Mouse (Mus musculus): Measurements from ENCODE around the gene Prok1. TPM values are rescaled to one million over a fixed set of nuclear protein-coding genes. Genes with fewer than 3 reads are reported as not detected.

The Prok1 gene
- polyA plus RNA-seq, 1 experiment from 2014 or later: 0.14 TPM

DNA sequence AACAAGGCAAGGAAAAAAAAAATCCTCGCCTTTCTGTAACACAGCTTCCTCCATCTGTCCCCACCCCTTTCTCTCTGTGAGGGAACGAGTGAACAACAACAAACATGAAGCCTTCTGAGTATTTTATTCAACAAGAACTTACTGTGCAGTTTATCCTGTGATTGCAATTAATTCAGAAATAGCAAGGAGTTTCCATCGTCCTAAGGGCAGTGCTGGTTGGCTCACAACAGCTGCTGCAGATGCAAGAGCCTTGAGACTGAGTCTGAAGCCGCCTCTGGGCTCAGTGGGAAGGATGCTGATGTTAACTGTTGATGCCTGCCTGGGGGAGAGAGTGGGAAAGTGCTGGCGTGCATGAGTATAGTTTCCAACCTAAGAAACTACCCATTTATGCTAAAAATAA, 18.4 kb upstream of the Prok1 start:
- no peak overlapping the region for H3K27ac ChIP-seq
- no peaks in the 10 kb centered on the region for H3K27me3 ChIP-seq (replicated peaks)
- H3K36me3 ChIP-seq: no peaks in the 10 kb centered on the region
- WGBS: 65% methylated on average over 5 of the region's 5 CpGs
- H3K9ac ChIP-seq: no peak overlapping the region
- no peak overlapping the region for H3K4me2 ChIP-seq
- H3K4me3 ChIP-seq (replicated peaks): no peak overlapping the region
- H3K9me3 ChIP-seq: no peaks in the 10 kb centered on the region
- ATAC-seq (ENCODE audit: insufficient read depth, low FRiP score, low read depth): no peak
- no peaks in the 10 kb centered on the region for H3K4me1 ChIP-seq

DNA sequence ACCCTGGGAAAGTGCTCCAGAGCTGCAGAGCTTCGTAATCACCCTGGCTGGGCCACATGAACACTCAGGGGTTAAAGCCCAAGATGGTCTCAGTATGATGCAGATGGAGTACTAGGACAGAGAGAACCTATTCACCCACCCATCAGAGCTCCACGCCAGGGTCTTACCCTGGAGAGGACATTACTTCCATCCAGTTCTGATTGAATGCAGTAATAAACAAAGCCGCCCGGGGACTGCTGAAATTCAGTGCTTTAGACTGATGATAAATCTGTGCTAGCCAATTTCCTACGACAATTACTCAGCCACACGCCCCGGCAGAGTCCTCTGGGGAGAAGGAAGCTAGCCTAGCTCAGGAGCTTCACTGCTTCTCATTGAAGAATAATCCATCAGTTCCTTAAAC, 17.2 kb upstream of the Prok1 start:
- Histone ChIP-seq H3K27me3 (replicated peaks) (no peaks in the 10 kb centered on the region), H3K9me3 (no peaks in the 10 kb centered on the region), H3K36me3 (no peaks in the 10 kb centered on the region), H3K4me1 (no peaks in the 10 kb centered on the region), H3K4me3 (replicated peaks) (no peak overlapping the region), H3K4me2 (no peak overlapping the region), H3K9ac (no peak overlapping the region), H3K27ac (no peak overlapping the region)
- no peak for ATAC-seq (ENCODE audit: insufficient read depth, low FRiP score, low read depth)
- WGBS: 39% methylated on average over 7 of the region's 7 CpGs

DNA sequence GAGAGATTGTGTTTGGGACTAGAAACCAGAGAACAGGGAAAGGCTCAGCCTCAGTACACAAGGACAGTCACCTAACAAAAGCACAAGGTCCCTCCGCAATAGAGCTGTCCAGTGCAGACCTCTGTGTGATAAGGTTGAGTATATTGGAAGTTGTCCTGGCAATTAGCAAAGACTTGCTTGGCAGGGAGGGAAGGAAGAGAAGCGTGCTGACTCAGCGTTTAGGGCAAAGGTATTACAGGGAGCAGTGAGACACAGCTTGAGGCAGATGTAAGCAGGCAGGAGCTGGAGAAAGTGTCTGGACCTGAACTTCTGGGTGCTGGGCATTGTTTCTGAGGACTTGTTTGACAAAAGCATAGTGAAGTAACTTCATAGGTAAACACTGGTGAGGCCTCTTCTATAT, 16.5 kb upstream of the Prok1 start:
- Histone ChIP-seq H3K9ac (no peak overlapping the region), H3K4me3 (replicated peaks) (no peak overlapping the region), H3K36me3 (no peaks in the 10 kb centered on the region), H3K27me3 (replicated peaks) (no peaks in the 10 kb centered on the region), H3K27ac (no peak overlapping the region), H3K4me1 (no peaks in the 10 kb centered on the region), H3K4me2 (no peak overlapping the region), H3K9me3 (no peaks in the 10 kb centered on the region)
- WGBS: 70% methylated on average over 3 of the region's 3 CpGs
- no peak for ATAC-seq (ENCODE audit: insufficient read depth, low FRiP score, low read depth)

DNA sequence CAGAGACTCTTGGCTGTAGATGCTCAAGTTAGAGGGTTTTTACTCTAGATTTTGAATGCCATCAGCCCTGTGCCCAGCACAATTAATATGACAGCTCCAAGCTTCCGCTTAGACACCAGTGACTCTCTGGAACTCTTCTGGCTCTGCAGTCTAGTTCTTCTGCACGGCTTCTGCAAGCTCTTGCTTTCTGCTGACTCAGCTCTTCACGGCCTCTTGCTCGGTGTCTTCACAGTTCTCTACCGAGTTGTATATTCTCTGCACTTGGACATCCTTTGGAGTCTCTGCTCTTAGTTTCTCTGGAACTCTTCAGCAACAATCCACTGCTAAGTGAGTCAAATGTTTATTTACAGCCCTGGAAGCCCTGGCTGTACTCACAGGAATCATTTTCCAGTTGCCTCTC, 14.4 kb upstream of the Prok1 start:
- Histone ChIP-seq H3K27me3 (replicated peaks) (no peaks in the 10 kb centered on the region), H3K4me2 (no peak overlapping the region), H3K9ac (no peak overlapping the region), H3K27ac (no peak overlapping the region), H3K9me3 (no peaks in the 10 kb centered on the region), H3K4me1 (no peaks in the 10 kb centered on the region), H3K36me3 (no peaks in the 10 kb centered on the region), H3K4me3 (replicated peaks) (no peak overlapping the region)
- ATAC-seq (ENCODE audit: insufficient read depth, low FRiP score, low read depth): no peak
- WGBS: 55% methylated on average over 5 of the region's 5 CpGs

DNA sequence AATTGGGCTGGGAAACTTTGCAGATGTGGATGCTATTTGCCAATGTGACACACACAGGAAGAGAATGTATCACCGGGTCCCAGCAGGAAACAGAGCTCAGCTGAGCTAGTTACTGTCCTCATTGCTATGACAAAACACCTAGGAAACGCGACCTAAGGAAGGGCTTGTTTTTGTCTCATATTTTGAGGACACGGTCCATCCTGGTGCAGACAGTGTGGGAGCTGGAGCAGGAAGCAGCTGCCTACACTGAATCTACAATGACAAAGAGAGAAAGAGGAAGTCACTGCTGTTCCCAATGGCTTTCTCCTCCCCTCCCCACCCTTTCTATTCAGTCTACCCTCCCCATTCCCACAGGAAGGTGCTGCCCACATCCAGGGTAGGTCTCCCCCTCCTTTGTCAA, 12.5 kb upstream of the Prok1 start:
- WGBS: 55% methylated on average over 4 of the region's 4 CpGs
- H3K9ac ChIP-seq: no peak overlapping the region
- H3K4me1 ChIP-seq: no peaks in the 10 kb centered on the region
- H3K27ac ChIP-seq: no peak overlapping the region
- no peaks in the 10 kb centered on the region for H3K36me3 ChIP-seq
- no peak for ATAC-seq (ENCODE audit: insufficient read depth, low FRiP score, low read depth)
- no peaks in the 10 kb centered on the region for H3K27me3 ChIP-seq (replicated peaks)
- no peak overlapping the region for H3K4me2 ChIP-seq
- H3K9me3 ChIP-seq: no peaks in the 10 kb centered on the region
- H3K4me3 ChIP-seq (replicated peaks): no peak overlapping the region

DNA sequence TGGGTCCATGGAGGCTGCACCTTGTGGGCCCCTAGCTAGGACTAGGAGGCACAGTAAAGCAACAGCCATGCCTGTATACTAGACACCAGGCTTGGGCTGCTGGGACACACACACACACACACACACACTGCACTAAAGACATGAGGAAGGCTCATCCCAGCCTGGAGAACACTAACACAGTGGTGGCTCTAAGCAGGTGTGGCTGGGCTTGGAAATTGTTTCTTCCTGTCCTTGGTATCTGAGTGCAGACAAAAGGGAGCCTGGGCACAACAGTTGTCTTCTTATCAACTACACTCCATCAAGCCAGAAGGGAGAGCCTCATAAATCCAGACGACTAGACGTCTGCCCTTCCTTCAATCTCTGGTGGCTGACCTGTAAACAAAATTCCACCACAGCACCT, 10.8 kb upstream of the Prok1 start:
- no peaks in the 10 kb centered on the region for H3K4me1 ChIP-seq
- WGBS: 20% methylated on average over 2 of the region's 2 CpGs
- H3K9me3 ChIP-seq: no peaks in the 10 kb centered on the region
- ATAC-seq (ENCODE audit: insufficient read depth, low FRiP score, low read depth): no peak
- H3K4me3 ChIP-seq (replicated peaks): no peak overlapping the region
- no peak overlapping the region for H3K9ac ChIP-seq
- no peak overlapping the region for H3K27ac ChIP-seq
- no peak overlapping the region for H3K4me2 ChIP-seq
- H3K27me3 ChIP-seq (replicated peaks): no peaks in the 10 kb centered on the region
- H3K36me3 ChIP-seq: no peaks in the 10 kb centered on the region

DNA sequence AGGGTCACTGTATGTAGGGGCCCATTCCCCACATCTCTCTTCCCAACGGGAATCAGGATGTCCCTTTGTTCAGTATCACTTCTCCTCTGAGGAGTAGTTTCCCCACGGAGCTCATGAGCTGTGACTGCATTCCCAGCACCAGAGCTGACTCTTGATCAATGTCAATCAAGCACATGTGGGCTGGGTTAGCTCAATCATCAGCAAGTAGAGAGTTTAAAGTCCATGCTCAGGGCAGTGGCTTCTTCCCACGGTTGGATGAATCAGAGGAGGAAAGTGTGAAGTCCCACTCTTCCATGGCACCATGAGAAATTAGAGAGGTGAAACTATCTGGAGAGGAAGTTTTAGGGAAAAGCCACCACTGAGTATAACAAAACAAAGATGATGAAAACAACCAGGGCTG, 9.5 kb upstream of the Prok1 start:
- no peak for ATAC-seq (ENCODE audit: insufficient read depth, low FRiP score, low read depth)
- WGBS: 63% methylated on average over 3 of the region's 3 CpGs

DNA sequence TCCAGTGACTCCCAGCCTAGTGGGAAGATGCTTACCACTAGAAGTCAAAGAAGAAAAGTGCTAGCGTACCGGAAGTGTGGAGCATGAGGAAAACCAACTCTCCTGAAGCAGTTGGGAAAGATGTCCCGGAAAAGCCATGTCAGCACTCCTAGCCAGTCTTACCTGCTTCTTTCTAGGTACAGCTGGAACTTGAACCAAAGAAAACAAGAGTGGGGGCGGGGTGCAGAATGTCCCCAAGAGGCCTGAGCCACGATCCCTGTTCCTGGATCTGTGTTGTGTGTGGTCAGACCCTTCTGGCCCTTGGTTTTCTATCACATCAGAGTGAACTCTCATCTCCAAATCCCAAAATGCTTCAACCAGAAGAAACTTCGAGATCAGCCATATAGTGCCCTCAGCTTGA, 7.4 kb upstream of the Prok1 start:
- Histone ChIP-seq H3K4me1 (no peaks in the 10 kb centered on the region), H3K4me2 (no peak overlapping the region), H3K27me3 (replicated peaks) (no peaks in the 10 kb centered on the region), H3K36me3 (no peaks in the 10 kb centered on the region), H3K27ac (no peak overlapping the region), H3K4me3 (replicated peaks) (no peak overlapping the region), H3K9ac (no peak overlapping the region), H3K9me3 (no peaks in the 10 kb centered on the region)
- ATAC-seq (ENCODE audit: insufficient read depth, low FRiP score, low read depth): no peak
- 81% methylated on average over 6 of the region's 6 CpGs for WGBS

More for the DNA sequence above, 9.5 kb upstream of the Prok1 start:
- Histone ChIP-seq H3K4me2 (no peak overlapping the region), H3K36me3 (no peaks in the 10 kb centered on the region), H3K4me1 (no peaks in the 10 kb centered on the region), H3K4me3 (replicated peaks) (no peak overlapping the region), H3K9ac (no peak overlapping the region), H3K27ac (no peak overlapping the region), H3K27me3 (replicated peaks) (no peaks in the 10 kb centered on the region), H3K9me3 (no peaks in the 10 kb centered on the region)

DNA sequence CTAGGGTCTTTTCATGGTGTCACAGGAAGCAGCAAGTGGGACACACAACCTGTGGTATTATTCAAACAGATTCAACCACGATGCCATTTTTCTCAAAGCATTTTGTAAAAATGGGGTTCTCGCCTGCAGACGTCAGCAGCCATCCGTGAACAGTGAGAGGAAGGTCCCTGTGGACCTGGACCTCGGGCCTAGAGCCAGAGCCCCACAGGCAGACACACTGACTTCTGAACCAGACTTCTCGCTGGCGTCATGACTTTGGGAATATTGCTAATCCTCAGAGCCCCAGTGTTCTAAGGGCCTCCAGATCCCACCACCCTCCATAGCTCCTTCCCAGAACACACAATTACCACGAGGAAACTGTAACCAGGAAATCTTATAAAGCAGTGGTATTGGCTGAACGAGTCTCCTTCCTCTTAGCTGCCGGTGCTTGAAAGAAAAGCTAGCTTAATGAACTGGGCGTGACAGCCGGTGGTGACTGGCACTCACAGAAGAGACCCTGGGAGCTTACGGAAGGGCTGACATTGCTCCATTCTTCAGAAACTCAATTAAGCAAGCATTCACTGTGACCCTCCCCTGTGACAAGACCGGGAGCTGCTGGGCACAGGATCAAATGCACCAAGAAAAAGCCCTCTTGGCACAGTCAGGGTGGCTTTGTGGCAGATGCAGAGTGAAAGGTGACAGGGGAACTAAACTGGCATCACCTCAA, 2.0 kb upstream of the Prok1 start:
- no peaks in the 10 kb centered on the region for H3K4me1 ChIP-seq
- no peak overlapping the region for H3K27ac ChIP-seq
- H3K27me3 ChIP-seq (replicated peaks): no peaks in the 10 kb centered on the region
- no peak overlapping the region for H3K4me2 ChIP-seq
- no peak for ATAC-seq (ENCODE audit: insufficient read depth, low FRiP score, low read depth)
- 56% methylated on average over 14 of the region's 14 CpGs for WGBS
- no peak overlapping the region for H3K9ac ChIP-seq
- H3K36me3 ChIP-seq: no peaks in the 10 kb centered on the region
- H3K4me3 ChIP-seq (replicated peaks): no peak overlapping the region
- no peaks in the 10 kb centered on the region for H3K9me3 ChIP-seq

DNA sequence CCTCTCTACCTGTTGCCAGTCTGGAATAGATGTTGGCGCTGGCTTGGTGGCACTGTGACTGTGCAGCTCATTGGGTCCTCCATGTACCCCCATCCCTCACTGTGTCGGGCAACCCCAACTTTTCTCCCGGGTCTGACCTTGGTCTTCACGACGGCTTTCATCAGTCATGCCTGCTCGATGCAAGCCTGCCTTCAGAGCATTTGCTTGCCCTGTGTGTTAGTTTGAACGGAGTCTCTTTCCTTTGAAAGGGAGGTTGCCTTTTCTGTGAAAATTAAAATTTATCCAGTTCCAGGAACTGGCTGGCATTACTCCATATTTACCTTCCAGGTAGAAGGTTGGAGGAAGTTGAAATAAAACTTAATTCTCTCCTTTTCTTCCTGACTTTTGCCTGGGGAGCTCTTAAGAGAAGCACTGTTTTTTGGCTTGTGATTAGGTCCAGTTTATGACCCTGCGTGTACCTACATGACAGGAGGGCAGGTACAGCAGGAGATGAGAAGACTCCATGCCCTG, 981 bp downstream of the Prok1 start:
- H3K27me3 ChIP-seq (replicated peaks): no peaks in the 10 kb centered on the region
- H3K4me2 ChIP-seq: no peak overlapping the region
- 73% methylated on average over 8 of the region's 8 CpGs for WGBS
- no peaks in the 10 kb centered on the region for H3K9me3 ChIP-seq
- no peak overlapping the region for H3K9ac ChIP-seq
- no peak for ATAC-seq (ENCODE audit: insufficient read depth, low FRiP score, low read depth)
- no peak overlapping the region for H3K27ac ChIP-seq
- H3K4me1 ChIP-seq: no peaks in the 10 kb centered on the region
- H3K36me3 ChIP-seq: no peaks in the 10 kb centered on the region
- H3K4me3 ChIP-seq (replicated peaks): no peak overlapping the region

DNA sequence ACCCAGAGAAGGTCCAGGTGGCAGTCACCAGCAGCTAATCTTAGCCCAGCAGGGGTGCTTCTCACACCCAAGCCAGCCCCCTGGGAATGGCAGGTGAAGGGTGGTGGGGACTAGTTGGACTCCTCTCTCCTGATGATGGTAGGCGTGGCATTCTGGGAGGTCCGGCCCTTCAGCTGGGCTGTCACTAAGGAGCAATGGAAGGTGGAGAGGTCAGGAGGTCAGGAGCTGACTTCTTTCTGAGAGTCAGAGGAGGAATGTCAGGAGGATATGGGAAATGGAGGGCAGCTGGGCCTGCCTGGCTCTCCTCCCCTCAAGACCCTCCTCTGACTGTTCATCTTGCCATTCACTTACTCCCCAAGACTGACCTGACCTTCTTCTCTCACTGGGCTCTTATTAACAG, 1.5 kb downstream of the Prok1 start:
- no peak overlapping the region for H3K4me2 ChIP-seq

DNA sequence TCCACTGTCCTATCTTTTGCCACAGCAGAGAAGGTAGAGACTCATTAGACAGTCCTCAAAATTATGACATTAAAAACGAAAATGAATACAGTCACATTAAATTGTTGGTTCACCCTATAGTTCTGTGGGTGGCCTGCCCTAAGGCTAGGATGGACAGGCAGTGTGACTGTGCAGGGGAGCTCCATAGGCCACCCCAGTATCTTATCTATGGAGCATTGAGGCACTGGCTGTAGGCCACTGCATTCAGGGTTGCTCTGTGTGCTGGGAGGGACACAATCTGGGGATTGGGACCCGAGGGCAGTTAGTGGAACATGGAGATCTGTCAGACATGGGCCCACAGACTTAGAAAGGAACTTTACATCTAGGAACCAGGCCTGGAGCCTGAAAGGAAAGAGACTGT, 5.6 kb downstream of the Prok1 start:
- Histone ChIP-seq H3K9ac (no peak overlapping the region), H3K36me3 (no peaks in the 10 kb centered on the region), H3K9me3 (no peaks in the 10 kb centered on the region), H3K27ac (no peak overlapping the region), H3K27me3 (replicated peaks) (no peaks in the 10 kb centered on the region), H3K4me2 (no peak overlapping the region), H3K4me1 (peaks cover 5% of the 10 kb centered on the region; the same call in 1 of the 2 replicates), H3K4me3 (replicated peaks) (no peak overlapping the region)
- ATAC-seq (ENCODE audit: insufficient read depth, low FRiP score, low read depth): no peak
- WGBS: 36% methylated on average over 2 of the region's 2 CpGs

More for the DNA sequence above, 1.5 kb downstream of the Prok1 start:
- Histone ChIP-seq H3K9me3 (no peaks in the 10 kb centered on the region), H3K4me3 (replicated peaks) (no peak overlapping the region), H3K4me1 (no peaks in the 10 kb centered on the region), H3K27ac (no peak overlapping the region), H3K27me3 (replicated peaks) (no peaks in the 10 kb centered on the region), H3K9ac (no peak overlapping the region), H3K36me3 (no peaks in the 10 kb centered on the region)
- 40% methylated on average over 2 of the region's 2 CpGs for WGBS
- no peak for ATAC-seq (ENCODE audit: insufficient read depth, low FRiP score, low read depth)

DNA sequence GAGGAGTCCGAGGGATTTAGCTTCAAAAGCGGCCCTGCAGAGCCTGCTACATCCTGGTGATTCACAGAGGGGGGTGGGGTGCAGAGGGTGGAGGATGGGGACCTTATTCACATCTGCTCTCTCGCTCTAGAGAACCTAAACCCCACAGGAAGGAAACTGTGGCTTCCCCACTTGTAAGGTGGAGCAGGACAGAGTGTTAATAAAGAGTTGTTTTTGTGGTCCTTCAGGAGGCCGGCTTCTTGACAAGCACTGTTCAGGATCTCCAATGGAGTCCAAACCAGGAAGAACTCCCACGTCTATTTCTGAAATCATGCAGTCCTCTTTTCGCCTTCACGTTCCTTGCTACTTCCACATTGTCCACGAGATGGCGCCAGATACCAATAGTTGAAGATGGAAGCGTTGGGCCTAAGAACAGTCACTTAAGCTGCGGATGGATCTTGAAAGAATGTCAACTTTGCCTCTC, 6.1 kb downstream of the Prok1 start:
- no peak for ATAC-seq (ENCODE audit: insufficient read depth, low FRiP score, low read depth)
- Histone ChIP-seq H3K4me3 (replicated peaks) (no peak overlapping the region), H3K27me3 (replicated peaks) (no peaks in the 10 kb centered on the region), H3K4me2 (peak overlapping the region; percentile 36; the same call in 1 of the 2 replicates), H3K36me3 (no peaks in the 10 kb centered on the region), H3K4me1 (peaks cover 5% of the 10 kb centered on the region; the same call in 1 of the 2 replicates), H3K9ac (no peak overlapping the region), H3K9me3 (no peaks in the 10 kb centered on the region), H3K27ac (no peak overlapping the region)
- 7% methylated on average over 11 of the region's 11 CpGs for WGBS

Measured in stomach, embryonic 15.5 days (tissue).